Mouse (Mus musculus) limb, embryonic 10.5 days (tissue): Measurements from ENCODE around the gene Otulin. TPM values are rescaled to one million over a fixed set of nuclear protein-coding genes. Genes with fewer than 3 reads are reported as not detected.
A peak's percentile ranks its signal among the peaks of the same experiment; 100 is the strongest.

ENCODE experiments used
- DNase-seq: peaks from one replicate; pipeline ENCODE4 v3.0.0-alpha.2; 2017; ENCODE audit warnings: low spot score
- H3K27ac ChIP-seq: fragments of 300-500 bp; sonication (generic); 2 replicates; pipeline ENCODE4 v1.5.1; 2016; ENCODE audit warnings: mild to moderate bottlenecking
- H3K27me3 ChIP-seq: fragments of 300-500 bp; sonication (generic); 2 replicates; pipeline ENCODE4 v1.6.1; 2016; ENCODE audit warnings: low read depth, mild to moderate bottlenecking; ENCODE audit not compliant: poor library complexity, severe bottlenecking
- H3K36me3 ChIP-seq: fragments of 300-500 bp; sonication (generic); 2 replicates; pipeline ENCODE4 v1.6.1; 2016; ENCODE audit warnings: mild to moderate bottlenecking, moderate library complexity
- H3K4me1 ChIP-seq: fragments of 300-500 bp; sonication (generic); 2 replicates; pipeline ENCODE4 v1.6.1; 2016
- H3K4me3 ChIP-seq: fragments of 300-500 bp; sonication (generic); 2 replicates; pipeline ENCODE4 v1.5.1; 2016; ENCODE audit warnings: mild to moderate bottlenecking, moderate library complexity
- H3K9me3 ChIP-seq: fragments of 300-500 bp; sonication (generic); replicated peaks from 2 replicates; pipeline ENCODE4 v1.6.1; 2016; ENCODE audit warnings: mild to moderate bottlenecking
- whole genome bisulfite sequencing: fragments of 180-500 bp; shearing (Covaris S2); methylation state at CpG from one replicate; pipeline ENCODE4 v1.1.7; 2016; 5-methylcytosine and 5-hydroxymethylcytosine counted together
- polyA plus RNA-seq: library from polyadenylated mRNA; unstranded; fragments of >200 nt; fragmentation: Nextera tagmentation; extraction: Ambion mirVana; gene quantifications from 2 replicates; pipeline ENCODE4 v1.2.1, GENCODE M21; 2016

Gene Otulin
- polyA plus RNA-seq, 1 experiment from 2014 or later = 28.9 TPM

DNA sequence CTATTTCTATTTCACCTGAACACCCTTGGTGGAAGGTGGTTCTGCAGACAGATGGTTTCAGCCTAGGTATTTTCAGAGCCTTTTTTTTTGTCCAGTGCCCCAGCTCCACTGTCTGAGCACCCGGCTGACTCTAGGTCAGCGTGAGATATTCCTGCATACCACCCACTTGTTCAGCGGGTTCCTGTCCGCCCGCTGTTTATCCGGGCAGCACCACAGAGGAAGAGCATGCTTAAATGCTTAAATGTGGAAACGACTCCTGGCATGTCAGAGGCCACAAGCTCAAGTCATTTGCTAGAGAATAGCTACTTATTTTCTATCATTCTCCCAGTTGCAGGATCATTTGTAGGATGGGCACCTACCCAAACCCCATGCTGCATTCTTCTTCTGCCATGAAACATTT, 122.3 kb downstream of the Otulin start:
- H3K27ac ChIP-seq = no peak overlapping the region

DNA sequence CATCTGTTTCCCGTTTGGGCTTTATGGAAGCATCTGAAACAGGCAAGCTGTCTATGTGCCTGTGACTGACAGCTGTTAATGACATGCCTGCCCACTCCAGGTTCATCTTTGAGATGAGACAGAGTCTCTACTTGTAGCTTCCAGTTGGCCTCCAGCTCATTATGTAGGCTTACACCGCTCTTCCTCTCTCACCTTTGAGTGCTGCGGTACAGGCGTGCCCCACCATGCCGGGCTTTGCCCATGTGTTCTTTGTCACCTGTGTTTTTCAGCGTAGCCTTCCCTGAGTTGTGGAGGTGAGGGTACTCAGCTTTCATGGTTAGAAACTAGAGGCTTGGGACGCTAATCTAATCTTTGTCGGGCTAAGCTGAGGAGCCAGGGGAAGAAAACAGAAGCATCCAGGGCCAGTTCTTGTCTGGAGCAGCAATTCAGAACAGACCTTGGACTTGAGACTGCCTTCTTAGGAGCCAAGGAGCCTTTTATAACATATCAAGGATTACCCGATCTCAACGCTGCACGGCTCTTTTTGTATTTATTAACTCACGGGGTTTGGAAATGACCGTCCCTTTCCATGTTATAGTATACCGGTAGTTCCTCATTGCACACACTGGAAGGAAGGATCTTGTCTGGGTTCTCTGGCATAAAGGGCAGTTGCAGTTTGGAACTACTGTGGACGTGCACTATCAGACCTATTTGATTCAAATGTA, 123.4 kb downstream of the Otulin start:
- no peak overlapping the region for H3K27ac ChIP-seq
- 89% methylated on average over 15 of the region's 15 CpGs for WGBS
- DNase-seq = no peak

More for the DNA sequence above, 122.3 kb downstream of the Otulin start:
- 93% methylated on average over 7 of the region's 7 CpGs for WGBS
- no peak for DNase-seq
- no peaks in the 10 kb centered on the region for H3K9me3 ChIP-seq
- no peaks in the 10 kb centered on the region for H3K36me3 ChIP-seq
- H3K4me3 ChIP-seq = no peak overlapping the region
- peaks cover 26% of the 10 kb centered on the region for H3K4me1 ChIP-seq
- peaks cover 14% of the 10 kb centered on the region; the same call in 1 of the 2 replicates for H3K27me3 ChIP-seq

DNA sequence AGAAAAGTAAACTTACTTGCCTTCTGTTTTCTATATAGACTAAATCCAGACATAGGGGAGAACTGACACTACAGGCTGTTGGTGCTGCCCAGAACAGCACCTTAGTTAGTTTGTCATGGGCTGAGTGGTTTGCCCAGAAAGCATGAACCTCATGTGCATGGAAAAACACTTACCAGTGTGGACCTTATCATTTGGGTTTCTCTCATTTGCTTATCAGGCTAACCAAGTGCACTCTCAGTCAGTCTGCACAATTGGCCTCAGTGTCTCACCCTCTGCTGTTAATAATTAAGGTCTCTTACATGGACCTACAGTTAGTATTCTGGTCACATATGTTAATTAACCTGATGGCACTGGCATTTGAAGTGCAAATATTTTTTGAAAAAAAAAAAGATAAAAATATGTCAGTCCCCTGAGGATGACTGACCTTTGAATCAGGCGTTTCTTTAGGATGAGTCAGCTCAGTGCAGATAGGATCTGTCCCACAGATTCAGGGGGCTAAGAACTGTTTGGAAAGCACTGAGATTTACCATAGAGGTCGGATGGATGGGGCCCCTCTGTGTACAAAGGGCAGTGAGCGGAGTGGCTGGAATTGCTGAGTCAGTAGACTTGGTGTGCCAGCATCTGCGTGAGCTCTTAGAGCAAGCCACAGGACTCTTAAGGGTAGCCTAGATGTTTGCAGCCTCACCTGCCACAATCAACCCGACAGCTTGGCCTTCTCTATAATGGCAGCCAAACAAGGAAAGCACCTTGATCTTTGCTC, 124.2 kb downstream of the Otulin start:
- Histone ChIP-seq H3K27ac (no peak overlapping the region), H3K4me1 (peaks cover 26% of the 10 kb centered on the region), H3K9me3 (no peaks in the 10 kb centered on the region), H3K36me3 (no peaks in the 10 kb centered on the region), H3K4me3 (no peak overlapping the region), H3K27me3 (peaks cover 10% of the 10 kb centered on the region; the same call in 1 of the 2 replicates)
- DNase-seq = no peak
- 57% methylated on average over 5 of the region's 5 CpGs for whole genome bisulfite sequencing

More for the DNA sequence above, 123.4 kb downstream of the Otulin start:
- H3K4me3 ChIP-seq = no peak overlapping the region
- H3K4me1 ChIP-seq = peaks cover 26% of the 10 kb centered on the region
- H3K9me3 ChIP-seq = no peaks in the 10 kb centered on the region
- peaks cover 14% of the 10 kb centered on the region; the same call in 1 of the 2 replicates for H3K27me3 ChIP-seq
- no peaks in the 10 kb centered on the region for H3K36me3 ChIP-seq

DNA sequence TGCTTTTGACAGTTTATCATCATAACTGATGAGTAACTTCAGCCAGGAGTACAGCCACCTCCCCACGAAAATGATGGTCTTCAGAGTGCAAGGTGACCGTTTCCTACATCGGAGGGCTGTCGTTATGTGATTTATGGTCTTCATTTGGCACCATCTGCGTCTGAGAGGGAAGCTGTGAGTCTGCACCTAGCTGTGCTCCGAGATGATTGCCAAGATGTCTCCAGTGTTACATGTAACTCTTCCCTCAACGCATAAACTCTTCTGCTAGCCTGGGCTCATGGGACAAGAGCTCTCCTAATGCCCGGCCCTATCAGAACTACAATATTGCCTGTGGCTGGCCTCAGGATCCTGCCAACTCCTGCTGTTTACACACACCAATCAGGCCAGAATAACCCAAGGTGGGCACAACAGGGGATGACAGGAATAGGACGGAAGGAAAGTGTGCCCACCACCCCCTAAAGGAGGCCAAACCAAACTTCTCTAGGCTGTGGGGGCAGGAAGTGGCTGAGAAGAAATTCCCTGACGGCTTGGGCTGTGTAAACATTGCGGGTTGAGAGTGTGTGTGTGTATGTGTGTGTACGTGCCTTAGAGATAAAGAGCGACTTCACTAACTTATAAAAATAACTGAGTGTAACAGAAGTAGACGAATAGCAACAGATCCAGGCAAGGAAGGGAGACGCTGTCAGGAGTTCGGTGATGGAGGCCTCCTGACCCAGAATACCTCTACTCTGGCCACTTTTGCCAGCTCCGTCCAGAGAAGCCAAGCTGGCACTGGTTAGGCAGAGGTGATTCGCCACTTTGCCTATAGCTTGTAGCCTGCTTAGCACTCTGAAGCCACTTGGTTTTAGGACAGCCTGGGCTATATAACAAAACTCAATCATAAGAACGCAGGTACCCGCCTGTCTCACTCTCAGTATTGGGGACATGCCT, 126.4 kb downstream of the Otulin start:
- DNase-seq = no peak
- Histone ChIP-seq H3K27ac (no peak overlapping the region), H3K27me3 (no peaks in the 10 kb centered on the region; the same call in 1 of the 2 replicates), H3K9me3 (no peaks in the 10 kb centered on the region), H3K4me1 (peaks cover 26% of the 10 kb centered on the region), H3K36me3 (no peaks in the 10 kb centered on the region), H3K4me3 (no peak overlapping the region)
- WGBS = 69% methylated on average over 20 of the region's 20 CpGs

DNA sequence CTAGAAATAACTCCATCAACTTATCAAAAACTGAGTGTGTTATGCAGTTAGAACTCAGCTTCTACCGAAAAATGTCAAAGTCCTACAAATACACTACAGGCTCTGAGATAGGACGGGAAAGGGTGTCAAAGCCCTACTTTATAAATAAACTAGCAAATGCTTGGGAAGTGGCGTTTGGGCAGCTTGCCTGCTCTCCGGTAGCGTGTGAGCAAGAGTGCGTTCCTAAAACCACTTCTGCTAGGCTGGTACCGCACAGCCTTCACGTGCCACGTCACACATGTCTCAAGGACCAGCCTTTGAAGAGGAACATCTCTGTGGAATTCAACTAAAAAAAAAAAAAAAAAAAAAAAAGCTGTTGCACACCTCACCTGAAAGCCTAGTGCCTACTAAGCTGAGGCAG, 127.3 kb downstream of the Otulin start:
- peaks cover 22% of the 10 kb centered on the region for H3K4me1 ChIP-seq

DNA sequence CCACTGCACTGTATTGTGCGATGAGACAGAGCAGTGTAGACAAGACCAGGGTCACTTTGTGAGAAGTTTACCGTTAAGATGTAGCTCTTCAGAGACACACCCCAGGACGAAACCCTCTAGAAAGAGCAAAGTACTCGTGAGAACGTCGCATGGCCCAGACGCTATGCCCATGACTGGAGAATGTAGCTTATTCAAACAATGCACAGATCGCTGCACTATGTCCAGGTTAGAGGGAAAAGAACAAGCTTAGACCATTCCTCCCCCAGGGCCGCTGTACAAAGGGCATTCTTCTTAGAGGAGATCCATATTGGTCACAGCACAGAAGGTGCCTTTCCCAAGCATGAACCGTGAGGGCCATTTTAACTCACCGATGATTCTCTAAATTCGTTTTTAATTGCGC, 128.2 kb downstream of the Otulin start:
- 92% methylated on average over 13 of the region's 13 CpGs for WGBS
- no peaks in the 10 kb centered on the region; the same call in 1 of the 2 replicates for H3K27me3 ChIP-seq
- DNase-seq = no peak
- no peaks in the 10 kb centered on the region for H3K9me3 ChIP-seq
- H3K27ac ChIP-seq = no peak overlapping the region
- peaks cover 22% of the 10 kb centered on the region for H3K4me1 ChIP-seq
- no peak overlapping the region for H3K4me3 ChIP-seq
- no peaks in the 10 kb centered on the region for H3K36me3 ChIP-seq

More for the DNA sequence above, 127.3 kb downstream of the Otulin start:
- DNase-seq = no peak
- H3K4me3 ChIP-seq = no peak overlapping the region
- WGBS = 90% methylated on average over 9 of the region's 9 CpGs
- H3K36me3 ChIP-seq = no peaks in the 10 kb centered on the region
- H3K9me3 ChIP-seq = no peaks in the 10 kb centered on the region
- no peaks in the 10 kb centered on the region; the same call in 1 of the 2 replicates for H3K27me3 ChIP-seq
- no peak overlapping the region for H3K27ac ChIP-seq

DNA sequence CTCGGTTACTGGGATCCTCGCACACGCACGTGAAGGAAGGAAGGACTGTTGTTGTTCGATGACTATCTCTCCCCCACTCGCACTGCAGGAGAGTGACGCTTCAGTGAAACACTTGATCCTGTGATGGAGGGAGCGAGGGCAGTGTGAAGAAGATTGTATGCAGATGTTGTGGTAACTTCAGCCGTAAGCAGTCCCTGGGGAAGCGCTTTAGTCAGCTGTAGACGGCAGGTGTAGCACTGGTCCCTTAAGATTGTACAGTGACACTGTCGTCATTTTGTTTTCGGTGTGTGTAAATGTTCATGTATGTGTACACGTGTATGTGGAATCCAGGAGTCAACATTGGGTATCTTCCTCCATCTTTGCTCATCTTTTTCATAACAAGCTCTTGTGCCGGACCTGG, 130.1 kb downstream of the Otulin start:
- no peak overlapping the region for H3K27ac ChIP-seq
- H3K4me1 ChIP-seq = peaks cover 10% of the 10 kb centered on the region
- DNase-seq = no peak
- no peak overlapping the region for H3K4me3 ChIP-seq
- H3K36me3 ChIP-seq = no peaks in the 10 kb centered on the region
- no peaks in the 10 kb centered on the region for H3K9me3 ChIP-seq
- H3K27me3 ChIP-seq = no peaks in the 10 kb centered on the region; the same call in 1 of the 2 replicates
- 85% methylated on average over 15 of the region's 15 CpGs for WGBS

DNA sequence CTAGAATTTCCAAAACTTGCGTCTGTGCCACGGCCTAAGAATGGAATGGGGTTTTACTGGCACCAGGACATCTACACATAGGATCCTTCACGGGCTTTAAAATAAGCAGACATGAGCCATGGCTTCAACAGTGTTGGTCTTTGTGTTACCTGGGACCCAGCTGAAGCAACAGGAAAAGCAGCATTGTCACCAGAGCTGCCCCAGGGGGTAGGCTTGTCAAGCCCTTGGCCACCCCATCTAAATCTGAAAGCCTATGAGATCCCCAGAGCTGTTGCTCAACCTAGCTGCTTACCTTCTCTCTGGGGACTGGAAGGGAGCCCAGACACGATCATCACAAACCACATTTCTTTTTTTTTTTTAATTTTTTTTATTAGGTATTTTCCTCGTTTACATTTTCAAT, 132.4 kb downstream of the Otulin start:
- H3K36me3 ChIP-seq = no peaks in the 10 kb centered on the region
- 92% methylated on average over 5 of the region's 5 CpGs for WGBS
- H3K4me3 ChIP-seq = no peak overlapping the region
- no peak overlapping the region for H3K27ac ChIP-seq
- no peaks in the 10 kb centered on the region for H3K9me3 ChIP-seq
- no peak for DNase-seq
- H3K4me1 ChIP-seq = no peaks in the 10 kb centered on the region
- H3K27me3 ChIP-seq = no peaks in the 10 kb centered on the region

DNA sequence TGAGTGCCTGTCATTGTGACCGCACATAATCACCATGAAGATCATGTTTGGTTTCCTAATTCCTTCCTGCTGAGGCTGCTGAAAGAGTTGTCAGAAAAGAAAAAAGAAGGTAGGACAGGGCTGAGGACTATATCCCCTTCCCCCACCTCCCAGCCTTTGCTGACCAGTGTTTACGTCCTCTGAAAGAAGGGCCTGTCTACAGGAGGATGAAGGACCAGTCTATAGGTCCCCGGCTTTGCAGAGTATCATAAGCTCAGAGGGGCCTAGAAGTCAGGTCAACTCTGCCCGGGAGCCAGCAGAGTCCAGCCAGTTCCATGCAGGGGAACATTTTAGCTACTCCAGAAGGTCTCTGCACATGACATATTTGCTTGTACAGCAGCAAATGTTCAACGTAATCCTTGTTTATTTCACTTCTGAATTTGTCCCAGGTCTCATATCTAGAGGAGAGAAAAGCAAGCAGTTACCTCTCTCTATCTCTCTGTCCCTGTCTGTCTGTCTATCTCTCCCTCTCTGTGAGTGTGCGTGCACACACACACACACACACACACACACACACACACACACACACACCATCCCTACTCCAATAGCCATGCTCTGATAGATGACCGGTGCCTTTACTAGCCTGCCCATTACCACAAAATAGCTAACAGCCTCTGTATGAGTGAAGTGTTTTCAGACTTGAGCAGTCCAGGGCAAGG, 133.0 kb downstream of the Otulin start:
- no peak for DNase-seq
- H3K36me3 ChIP-seq = no peaks in the 10 kb centered on the region
- 84% methylated on average over 7 of the region's 7 CpGs for WGBS
- no peaks in the 10 kb centered on the region for H3K27me3 ChIP-seq
- H3K4me3 ChIP-seq = no peak overlapping the region
- no peaks in the 10 kb centered on the region for H3K4me1 ChIP-seq
- H3K27ac ChIP-seq = 0 out of 2 replicates have a peak overlapping the region, but pooled peaks have one; percentile 25
- no peaks in the 10 kb centered on the region for H3K9me3 ChIP-seq

DNA sequence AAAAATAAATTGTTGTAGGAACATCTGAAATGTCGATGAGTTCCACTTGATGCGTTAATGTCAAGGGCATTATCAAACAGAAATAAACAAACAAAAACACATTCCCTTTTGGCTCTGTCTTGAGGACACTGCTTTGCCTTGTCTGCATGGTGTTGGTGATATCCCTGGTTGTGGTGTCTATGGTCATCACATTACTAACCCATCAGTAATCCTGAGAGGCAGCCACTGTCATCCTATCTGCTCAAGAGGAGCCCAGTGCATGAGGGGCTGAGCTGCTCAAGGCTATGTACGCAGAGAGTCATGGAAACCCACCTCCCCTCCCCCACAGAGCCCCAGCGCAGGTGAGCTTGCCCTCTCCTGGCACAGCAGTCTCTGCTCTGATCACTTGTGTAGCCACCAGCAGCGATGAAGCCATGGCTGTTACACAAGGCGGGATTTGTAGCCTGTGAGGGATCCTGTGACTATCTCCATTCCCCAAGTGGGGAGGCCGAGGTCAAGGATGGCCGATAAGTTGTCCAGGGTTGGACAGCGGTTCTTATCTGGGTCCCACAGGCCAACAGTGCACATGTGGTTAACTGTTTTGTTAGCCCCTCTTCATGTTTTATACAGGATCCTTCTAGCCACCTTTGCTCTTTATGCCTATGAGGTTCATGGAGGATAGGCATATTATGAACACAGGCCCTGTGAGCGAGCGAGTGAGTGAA, 133.7 kb downstream of the Otulin start:
- H3K36me3 ChIP-seq = no peaks in the 10 kb centered on the region
- H3K4me1 ChIP-seq = no peaks in the 10 kb centered on the region
- H3K9me3 ChIP-seq = no peaks in the 10 kb centered on the region
- 0 out of 2 replicates have a peak overlapping the region, but pooled peaks have one; percentile 26 for H3K27ac ChIP-seq
- no peaks in the 10 kb centered on the region for H3K27me3 ChIP-seq
- DNase-seq = no peak
- WGBS = 87% methylated on average over 11 of the region's 11 CpGs
- no peak overlapping the region for H3K4me3 ChIP-seq

DNA sequence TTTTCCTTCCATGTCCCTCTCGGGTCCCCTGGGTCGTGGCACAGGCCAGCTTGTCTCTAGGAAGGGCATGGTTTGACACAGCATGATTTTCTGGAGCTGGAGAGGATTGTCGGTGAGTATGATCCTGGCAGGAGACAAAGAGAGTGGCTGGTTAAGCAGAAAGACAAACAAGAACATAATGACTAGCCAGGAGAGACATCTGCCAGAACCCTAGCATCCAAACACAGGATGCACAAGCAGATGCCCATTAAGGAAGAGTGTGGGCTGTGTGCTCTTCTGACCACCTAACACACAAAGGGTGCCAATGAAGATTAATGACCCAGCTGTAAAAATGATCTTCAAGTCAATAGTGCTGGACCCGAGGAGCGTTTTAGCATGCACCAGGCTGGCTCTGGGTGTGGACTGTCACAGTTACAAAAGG, 134.5 kb downstream of the Otulin start:
- DNase-seq = no peak
- 52% methylated on average over 5 of the region's 5 CpGs for WGBS
- Histone ChIP-seq H3K27me3 (no peaks in the 10 kb centered on the region), H3K36me3 (no peaks in the 10 kb centered on the region), H3K27ac (no peak overlapping the region), H3K9me3 (no peaks in the 10 kb centered on the region), H3K4me1 (no peaks in the 10 kb centered on the region), H3K4me3 (no peak overlapping the region)
